Mouse (Mus musculus): ENCODE results near the gene Hcls1. TPM values are rescaled to one million over a fixed set of nuclear protein-coding genes. Genes with fewer than 3 reads are reported as not detected.

The Hcls1 gene
- total RNA-seq, 2 experiments from 2014 or later, result 10.4 to 11.7 TPM

DNA sequence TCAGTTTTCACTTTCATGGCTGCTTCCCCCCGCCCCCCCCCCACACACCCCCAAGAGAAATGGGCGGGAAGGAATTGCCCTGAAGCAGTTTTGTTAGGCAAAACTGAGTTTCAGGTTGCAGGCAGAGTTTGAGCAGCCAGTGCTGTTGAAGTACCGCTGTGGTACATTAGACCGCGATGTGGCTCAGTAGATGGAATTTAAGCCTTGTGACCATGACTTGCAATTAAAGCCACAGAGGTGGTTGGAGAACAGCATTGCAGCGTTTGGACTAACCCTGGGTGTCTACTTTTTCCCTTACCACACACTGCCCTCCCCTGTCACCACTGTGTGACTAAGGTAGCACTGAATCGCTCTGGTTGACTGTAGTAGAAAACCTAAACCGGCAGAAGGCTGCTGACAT, 54.7 kb downstream of the Hcls1 start:
- DNase-seq, result no peak

DNA sequence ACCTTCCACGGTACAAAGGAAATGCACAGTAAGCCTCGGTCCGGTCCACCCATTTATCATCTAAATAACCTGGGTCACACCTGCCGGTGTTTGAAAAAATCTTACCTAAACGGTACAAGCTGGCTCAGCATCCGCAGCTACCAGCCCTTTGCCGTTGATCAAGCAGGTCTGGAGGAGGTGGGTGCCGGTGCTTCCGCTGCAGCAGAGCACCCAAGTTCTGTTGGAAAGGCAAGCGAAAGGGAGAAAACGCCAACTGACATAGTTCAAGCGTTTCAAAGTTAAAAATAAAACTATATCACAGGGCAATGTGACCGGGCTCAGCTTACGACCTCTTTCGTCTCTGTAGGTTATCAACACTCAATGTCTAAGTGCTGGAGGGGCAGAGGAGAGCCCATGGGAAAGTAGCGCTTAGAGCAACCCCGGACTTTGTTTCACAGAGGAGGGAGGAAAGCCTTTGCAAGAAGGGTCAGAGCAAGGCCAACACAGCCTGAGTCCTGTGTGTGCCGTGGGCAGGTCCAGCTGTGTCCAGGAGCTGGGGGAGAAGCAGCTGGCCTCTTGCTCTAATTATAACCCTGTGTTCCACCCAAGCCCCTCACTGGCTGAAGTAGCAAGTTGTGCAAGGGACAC, 55.3 kb downstream of the Hcls1 start, which contains the start of gene Fbxo40:
TSS of gene Fbxo40 (minus strand) at position 469 of the 627 bp plus-strand sequence.
- DNase-seq, result no peak

DNA sequence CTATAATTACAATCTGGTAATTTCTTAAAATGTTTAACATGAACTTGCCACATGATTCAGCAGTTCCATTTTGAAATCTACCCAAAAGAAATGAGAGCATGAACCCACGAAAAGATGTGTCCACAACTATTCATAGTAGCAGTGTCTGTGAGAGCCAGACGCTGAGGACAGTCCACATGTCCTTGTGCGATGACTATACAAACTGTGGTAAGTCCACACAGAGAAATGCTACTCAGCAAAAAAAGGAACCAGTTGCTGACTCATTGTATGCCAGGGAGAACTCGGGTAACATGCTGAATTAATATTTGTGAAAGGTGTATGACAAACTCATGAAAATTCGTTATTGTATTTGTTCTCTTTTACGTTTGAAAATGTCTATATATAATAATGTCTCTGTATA, 62.9 kb downstream of the Hcls1 start:
- DNase-seq, result peak; percentile 4 to 15

DNA sequence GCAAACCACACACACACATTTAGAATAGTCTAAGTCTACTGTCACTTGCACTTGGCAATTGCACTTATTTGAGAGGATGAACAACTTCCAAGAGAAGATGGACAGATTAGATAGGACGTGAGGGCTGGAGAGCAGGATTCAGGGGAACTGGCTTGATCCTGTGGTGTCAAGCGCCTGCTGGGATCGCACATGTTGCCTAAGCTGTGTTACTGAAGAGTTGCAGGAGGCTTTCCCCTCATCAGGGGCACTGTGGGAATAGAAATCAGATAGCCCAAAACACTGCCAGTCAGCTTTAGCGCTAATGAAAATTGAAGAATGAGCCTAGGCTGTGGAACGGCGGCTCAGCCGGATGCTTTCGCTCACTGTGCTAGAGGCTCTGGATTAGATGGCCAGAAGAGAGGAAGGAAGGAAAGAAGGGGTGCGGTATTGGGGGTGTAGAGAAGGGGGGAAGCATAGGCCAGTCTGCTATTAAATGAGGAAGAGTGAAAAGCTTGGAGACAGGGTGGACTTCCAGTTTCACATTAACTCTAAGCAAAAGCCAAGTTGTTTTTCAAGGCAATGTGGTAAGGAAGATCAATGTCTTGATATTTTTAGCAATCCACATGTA, 64.7 kb downstream of the Hcls1 start:
- DNase-seq, result no peak

DNA sequence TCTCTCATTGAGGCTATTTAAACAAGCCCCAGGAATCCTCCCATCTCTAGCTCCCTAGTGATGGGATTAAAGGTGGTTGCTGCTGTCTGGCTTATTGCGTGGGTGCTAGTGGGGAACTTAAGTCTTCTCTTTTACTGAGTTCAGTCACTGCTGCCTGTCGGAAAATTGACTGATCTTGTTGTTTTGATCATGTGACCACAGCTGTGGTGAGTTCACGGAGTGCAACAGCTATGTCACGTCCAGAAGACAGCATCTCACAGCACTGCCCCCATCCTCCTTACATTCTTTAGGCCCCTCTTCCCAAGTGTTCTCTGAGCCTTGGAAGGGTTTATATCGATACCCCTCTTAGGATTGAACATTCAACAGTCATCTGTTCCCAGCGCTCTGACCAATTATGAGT, 74.5 kb downstream of the Hcls1 start:
- DNase-seq, result no peak

DNA sequence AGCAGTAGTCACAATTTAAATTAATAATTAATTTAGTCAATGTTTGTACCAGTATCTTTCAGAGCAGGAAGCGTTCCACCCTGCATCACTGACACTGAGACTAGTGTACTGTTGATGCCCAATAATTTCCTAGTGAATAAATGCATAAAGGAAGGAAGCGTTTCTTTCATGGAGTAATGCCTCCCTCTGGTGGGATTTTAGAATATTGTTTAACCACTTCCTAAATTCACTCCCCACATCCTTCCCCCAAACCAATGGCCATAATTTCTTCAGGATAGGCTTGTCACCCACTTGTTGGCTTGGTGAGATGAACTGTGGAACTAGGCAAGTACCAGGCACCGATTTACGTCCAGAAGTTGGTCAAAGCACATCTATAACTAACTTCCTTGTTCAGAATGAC, 75.6 kb downstream of the Hcls1 start:
- DNase-seq, result peak in 1 of 2 experiments; percentile 4

DNA sequence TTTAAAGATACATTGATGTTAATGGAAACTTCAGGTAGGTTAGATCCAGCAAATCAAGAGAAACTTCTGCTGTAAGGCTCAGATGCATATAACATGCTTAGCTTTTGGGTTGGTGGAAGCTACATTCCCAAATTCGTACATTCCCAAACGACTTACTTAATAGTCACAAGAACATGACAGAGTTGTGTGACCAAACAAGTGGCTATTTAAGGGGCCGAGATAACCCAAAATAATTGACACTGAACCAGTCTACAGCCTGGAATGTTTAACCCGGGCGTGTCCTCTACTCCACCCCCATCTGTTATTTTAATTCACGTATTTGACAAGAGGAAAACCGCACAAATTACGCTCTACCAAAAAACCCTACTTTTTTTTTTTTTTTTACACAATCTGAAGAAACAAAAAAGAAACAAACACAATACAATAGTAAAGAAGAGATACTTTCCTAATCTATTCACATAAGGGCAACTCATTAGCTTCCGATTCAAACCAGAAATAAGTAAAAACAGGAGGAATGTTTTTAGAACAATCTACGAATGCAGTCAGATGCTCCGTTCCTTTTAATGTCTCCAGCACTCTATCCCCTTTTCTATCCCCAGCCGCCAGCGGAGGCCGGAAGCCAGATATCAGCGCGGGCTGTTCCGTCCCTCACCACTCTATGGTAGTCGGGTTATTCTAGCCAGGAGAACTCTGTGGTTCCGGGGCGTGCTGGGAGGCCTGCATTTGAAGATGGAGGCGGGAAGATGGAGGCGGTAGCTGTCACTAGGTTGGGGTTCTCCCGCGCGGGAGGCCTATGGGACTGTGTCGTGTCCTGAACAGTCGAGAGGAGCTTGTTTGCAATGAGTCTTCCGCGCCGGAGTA, 76.5 kb downstream of the Hcls1 start, which contains the start of gene Polq:
TSS of gene Polq (plus strand) at position 726 of the 861 bp plus-strand sequence.
- peak; percentile 95 to 96 for DNase-seq

DNA sequence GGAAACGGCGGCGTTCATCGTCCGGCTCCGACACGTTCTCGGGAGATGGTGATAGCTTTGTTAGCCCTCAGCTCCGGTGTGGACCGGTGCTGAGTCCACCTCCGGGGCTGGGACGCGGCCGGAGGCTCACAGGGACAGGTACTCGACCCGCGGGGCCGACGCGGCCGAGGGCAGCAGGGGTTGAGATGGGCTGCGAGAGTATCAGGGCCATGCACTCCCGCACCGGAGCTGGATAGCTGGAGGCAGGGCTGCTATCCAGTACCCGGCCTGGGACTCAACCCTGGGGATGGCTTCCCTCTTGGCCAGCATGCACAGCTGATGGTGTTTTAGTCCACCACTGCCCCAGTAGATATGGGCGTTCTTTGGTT, 77.1 kb downstream of the Hcls1 start:
- DNase-seq, result peak in 1 of 2 experiments; percentile 15

DNA sequence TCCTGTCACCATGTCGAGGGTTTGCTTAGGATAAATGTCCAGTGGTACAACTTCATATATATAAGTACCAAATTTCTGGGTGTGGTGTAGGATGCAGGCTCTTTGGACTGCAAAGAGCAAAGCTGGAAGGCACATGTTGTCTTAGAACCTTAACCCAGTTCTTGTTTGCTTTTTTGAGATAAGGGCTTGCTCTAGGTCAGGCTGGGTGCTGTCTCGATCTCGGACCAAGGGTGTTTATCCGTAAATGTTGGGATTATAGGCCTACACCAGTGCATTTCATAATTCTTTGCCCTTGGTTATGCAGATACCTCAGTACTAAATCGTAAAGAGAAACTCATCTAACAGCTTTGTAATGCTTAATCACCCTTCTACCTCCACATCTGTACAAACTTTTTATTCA, 77.6 kb downstream of the Hcls1 start:
- no peak for DNase-seq

Other genes starting within 250 kb of the Hcls1 start
- not detected for gene Ildr1, start 241.0 kb upstream of the Hcls1 start, total RNA-seq (2021)
- 1 to 10 TPM in 1 of 2 experiments, under 1 TPM in 1; 0.96 to 2.6 TPM for gene Slc15a2, start 150.0 kb upstream of the Hcls1 start, total RNA-seq (2021)
- gene Iqcb1, start 106.6 kb upstream of the Hcls1 start, total RNA-seq (2021), result 10 to 100 TPM; 16.9 to 19.1 TPM
- gene Eaf2, start 60.0 kb upstream of the Hcls1 start, total RNA-seq (2021), result 1 to 10 TPM in 1 of 2 experiments, under 1 TPM in 1; 0.56 to 1.6 TPM
- gene Golgb1, start 59.8 kb upstream of the Hcls1 start, total RNA-seq (2021), result 10 to 100 TPM; 82.8 to 91.6 TPM
- under 1 TPM; 0.13 to 0.20 TPM for gene Fbxo40, start 55.5 kb downstream of the Hcls1 start, total RNA-seq (2021)
- gene Polq, start 76.8 kb downstream of the Hcls1 start, total RNA-seq (2021), result under 1 TPM; 0.66 to 0.76 TPM